Comparison of ENCODE assay signal across 8 mouse cellular contexts in genomic region chr11:110398553-110399239, GRCm38 (mm10). TPM values are rescaled to one million over a fixed set of nuclear protein-coding genes. Genes with fewer than 3 reads are reported as not detected.
DNase-seq lines count a peak whose midpoint lies in the region; ATAC-seq and TF ChIP-seq lines count a peak whose summit lies in the region.

Gene Map2k6, plus strand, starts transcription at chr11:110399122.

- H3K27ac ChIP-seq in brown adipose tissue, adult 24 weeks (replicated peaks; ENCODE audit: low read depth, low read length), result no peak within 1 kb of the TSS
- H3K27ac ChIP-seq in heart, embryonic 12.5 days (ENCODE audit: poor library complexity, severe bottlenecking), result no peak within 1 kb of the TSS
- 0 out of 2 replicates have a peak within 1 kb of the TSS, but pooled peaks have one; percentile 16 for H3K27ac ChIP-seq in kidney, embryonic 16.5 days (ENCODE audit: low read length)
- H3K27ac ChIP-seq in liver, adult 2 months (replicated peaks; ENCODE audit: insufficient read depth, low read depth, low read length), result no peak within 1 kb of the TSS

- DNase-seq in CD4-positive, CD25-positive, alpha-beta regulatory T cell, adult 2 months (ENCODE audit: low read depth, low spot score), result peak; percentile 93
- peak; percentile 80 for DNase-seq in fat pad, adult 2 months (ENCODE audit: extremely low read depth, low read depth, low spot score)
- peak; percentile 90 for DNase-seq in liver, adult 2 months (ENCODE audit: extremely low read depth, low read depth, low spot score)
- peak; percentile 83 to 84 for DNase-seq in spleen, postnatal 36 days (ENCODE audit: low spot score in 2 of 2)

- H3K9me3 ChIP-seq in heart, embryonic 12.5 days (replicated peaks), result no peaks in the 10 kb centered on the region
- H3K9me3 ChIP-seq in kidney, embryonic 16.5 days (ENCODE audit: low read length), result no peaks in the 10 kb centered on the region

- peak; percentile 84 for ATAC-seq in heart, embryonic 12.5 days (ENCODE audit: insufficient number of reproducible peaks, low FRiP score)
- peak; percentile 97 for ATAC-seq in kidney, embryonic 16.5 days (ENCODE audit: low FRiP score, low TSS enrichment)
- ATAC-seq in monocyte, adult 5-6 weeks (replicated peaks; ENCODE audit: insufficient number of reproducible peaks, low FRiP score, low TSS enrichment, poor library complexity, severe bottlenecking), result peak; percentile 98

- peaks cover 11% of the 10 kb centered on the region for H3K4me1 ChIP-seq in brown adipose tissue, adult 24 weeks (ENCODE audit: control insufficient read depth, insufficient read depth, insufficient read length, low read length)
- H3K4me1 ChIP-seq in heart, embryonic 12.5 days (replicated peaks), result peaks cover 14% of the 10 kb centered on the region
- peaks cover 38% of the 10 kb centered on the region for H3K4me1 ChIP-seq in kidney, embryonic 16.5 days (ENCODE audit: insufficient read depth, low read length)
- H3K4me1 ChIP-seq in liver, adult 2 months (ENCODE audit: control insufficient read depth, insufficient read depth, low read length), result peaks cover 4% of the 10 kb centered on the region; the same call in 1 of the 2 replicates

- no peak for TF ChIP-seq CTCF in liver, adult 2 months (IDR thresholded peaks at IDR 0.05; ENCODE audit: low read depth, low read length)

- no peak for TF ChIP-seq POLR2A in liver, adult 2 months (IDR thresholded peaks at IDR 0.05; ENCODE audit: extremely low read depth, insufficient read depth, low read length)

- peak within 1 kb of the TSS; percentile 83 for H3K4me3 ChIP-seq in brown adipose tissue, adult 24 weeks (ENCODE audit: insufficient read depth, low read depth, low read length)
- H3K4me3 ChIP-seq in heart, embryonic 12.5 days, result peak within 1 kb of the TSS; percentile 63
- H3K4me3 ChIP-seq in kidney, embryonic 16.5 days (ENCODE audit: low read length), result peak within 1 kb of the TSS; percentile 65
- peak within 1 kb of the TSS; percentile 62 for H3K4me3 ChIP-seq in liver, adult 2 months (ENCODE audit: insufficient read depth, low read depth, low read length)

- 9% methylated on average over 20 of the region's 20 CpGs for WGBS in heart, embryonic 12.5 days
- WGBS in kidney, embryonic 16.5 days, result 11% methylated on average over 20 of the region's 20 CpGs
- WGBS in liver, adult 2 months, result 10% methylated on average over 20 of the region's 20 CpGs

- no peaks in the 10 kb centered on the region for H3K36me3 ChIP-seq in heart, embryonic 12.5 days
- no peaks in the 10 kb centered on the region for H3K36me3 ChIP-seq in kidney, embryonic 16.5 days (ENCODE audit: insufficient read depth, low read length)
- H3K36me3 ChIP-seq in liver, adult 2 months (ENCODE audit: control insufficient read depth, insufficient read depth, low read length), result no peaks in the 10 kb centered on the region

- no peaks in the 10 kb centered on the region; the same call in 1 of the 2 replicates for H3K79me2 ChIP-seq in liver, adult 2 months (ENCODE audit: control insufficient read depth, insufficient read depth, low read length)

- H3K4me2 ChIP-seq in heart, embryonic 12.5 days, result peak within 1 kb of the TSS; percentile 66
- H3K4me2 ChIP-seq in kidney, embryonic 16.5 days (replicated peaks; ENCODE audit: low read depth, low read length), result peak within 1 kb of the TSS; percentile 73

- no peaks in the 10 kb centered on the region for H3K27me3 ChIP-seq in heart, embryonic 12.5 days (replicated peaks)
- no peaks in the 10 kb centered on the region for H3K27me3 ChIP-seq in kidney, embryonic 16.5 days (ENCODE audit: insufficient read depth, low read length)
- H3K27me3 ChIP-seq in liver, adult 2 months (ENCODE audit: control insufficient read depth, insufficient read depth, low read length), result no peaks in the 10 kb centered on the region

- H3K9ac ChIP-seq in heart, embryonic 12.5 days, result peak within 1 kb of the TSS; percentile 54
- H3K9ac ChIP-seq in kidney, embryonic 16.5 days (replicated peaks; ENCODE audit: low read length), result peak within 1 kb of the TSS; percentile 56
- H3K9ac ChIP-seq in liver, adult 2 months (ENCODE audit: low read depth, low read length), result peak within 1 kb of the TSS; percentile 32; the same call in 1 of the 2 replicates

RNA-seq across cellular contexts. Expression of gene Map2k6, which starts in this region (rescaled TPM):
- polyA plus RNA-seq in brown adipose tissue, adult 24 weeks (2012; ENCODE audit: insufficient read depth, insufficient read length, missing spikeins), result 9.6 and 11.1 TPM in 2 replicates
- polyA plus RNA-seq in heart, embryonic 12.5 days (2016; fragmentation: Nextera tagmentation; extraction: Ambion mirVana), result 13.7 and 17.4 TPM in 2 replicates
- 23.2 and 23.8 TPM in 2 replicates for polyA plus RNA-seq in kidney, embryonic 16.5 days (2015; fragmentation: Nextera tagmentation; extraction: Ambion mirVana)
- total RNA-seq in liver, adult 2 months (2014; rRNA removed), result 13.0 and 22.5 TPM in 2 replicates
- 2.0 and 2.8 TPM in 2 replicates for polyA plus RNA-seq in liver, adult 2 months (2012; rRNA removed)
- total RNA-seq in monocyte, adult 5-6 weeks (2017), result 8.5 to 15.1 TPM (median 11.4 TPM) in 3 replicates
